Mouse (Mus musculus): ENCODE measurements around the gene Ankrd52. TPM values are rescaled to one million over a fixed set of nuclear protein-coding genes. Genes with fewer than 3 reads are reported as not detected.

The Ankrd52 gene
- polyA plus RNA-seq, 1 experiment: 17.1 TPM

- Histone ChIP-seq H3K4me3 (replicated peaks; ENCODE audit: control insufficient read depth, low read depth, low read length) (no peak overlapping the region), H3K4me1 (ENCODE audit: control insufficient read depth, insufficient read depth, low read length) (peaks cover 8% of the 10 kb centered on the region), H3K27ac (ENCODE audit: control insufficient read depth, insufficient read depth, low read depth, low read length, poor library complexity) (peak overlapping the region; percentile 81)
- no peak for TF ChIP-seq CTCF (IDR thresholded peaks at IDR 0.05; ENCODE audit: control insufficient read depth, insufficient read depth, low read length)
- no peak; the same call in 1 of the 2 replicates for TF ChIP-seq POLR2A (IDR thresholded peaks at IDR 0.05; ENCODE audit: borderline replicate concordance, control insufficient read depth, low read depth, low read length)
- 34% methylated on average over 10 of the region's 10 CpGs for WGBS
Measured at GRCm38 (mm10) chr10:128438675-128439279, 61.9 kb downstream of the Ankrd52 start.

GRCm38 (mm10) chr10:128440407-128440806 is 63.5 kb downstream of the Ankrd52 start:
- WGBS: 54% methylated on average over 10 of the region's 10 CpGs
- H3K4me1 ChIP-seq (ENCODE audit: control insufficient read depth, insufficient read depth, low read length): peaks cover 6% of the 10 kb centered on the region
- no peak overlapping the region for H3K4me3 ChIP-seq (replicated peaks; ENCODE audit: control insufficient read depth, low read depth, low read length)
- no peak overlapping the region for H3K27ac ChIP-seq (ENCODE audit: control insufficient read depth, insufficient read depth, low read depth, low read length, poor library complexity)
- TF ChIP-seq CTCF (IDR thresholded peaks at IDR 0.05; ENCODE audit: control insufficient read depth, insufficient read depth, low read length) (peak; percentile 40; the same call in 1 of the 2 replicates), POLR2A (IDR thresholded peaks at IDR 0.05; ENCODE audit: borderline replicate concordance, control insufficient read depth, low read depth, low read length) (no peak)

DNA sequence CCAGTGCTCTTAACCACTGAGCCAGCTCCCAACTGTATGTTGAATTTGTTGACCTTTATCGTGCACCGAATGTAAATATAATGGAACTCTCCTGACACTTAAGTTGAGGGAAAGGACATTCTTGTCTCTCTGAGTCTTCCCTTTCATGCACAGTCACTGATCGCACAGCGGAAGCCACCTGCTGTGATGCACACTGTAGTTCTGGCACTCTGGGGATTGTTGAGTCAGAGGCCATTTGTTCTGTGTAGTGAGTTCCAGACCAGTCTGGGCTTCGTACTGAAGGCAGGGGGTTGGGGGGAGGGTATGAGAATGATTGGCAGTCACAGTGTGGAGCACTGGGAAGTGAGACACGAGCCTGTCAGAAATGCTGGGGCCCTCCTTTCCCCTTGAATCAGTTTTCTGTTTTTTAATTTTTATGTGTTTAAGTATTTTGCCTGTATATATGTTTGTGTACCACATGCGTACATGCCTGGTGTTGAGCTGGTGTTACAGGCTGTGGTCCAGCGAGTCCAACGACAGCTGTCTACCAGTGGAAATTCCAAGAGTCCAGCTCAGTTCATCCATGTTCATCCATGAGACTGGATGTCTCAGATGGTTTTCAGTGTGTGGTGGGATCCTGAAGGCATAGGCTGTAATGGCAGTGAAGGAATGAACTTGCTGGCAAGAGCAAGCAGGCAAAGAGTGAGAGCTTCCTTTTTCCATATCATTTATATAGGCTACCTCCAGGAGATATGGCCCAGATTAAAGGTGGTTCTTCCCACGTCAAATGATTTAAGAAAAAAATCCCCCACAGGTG is 64.6 kb downstream of the Ankrd52 start:
- TF ChIP-seq POLR2A (IDR thresholded peaks at IDR 0.05; ENCODE audit: borderline replicate concordance, control insufficient read depth, low read depth, low read length) (no peak), CTCF (IDR thresholded peaks at IDR 0.05; ENCODE audit: control insufficient read depth, insufficient read depth, low read length) (no peak)
- H3K27ac ChIP-seq (ENCODE audit: control insufficient read depth, insufficient read depth, low read depth, low read length, poor library complexity): no peak overlapping the region
- no peak overlapping the region for H3K4me3 ChIP-seq (replicated peaks; ENCODE audit: control insufficient read depth, low read depth, low read length)
- 88% methylated on average over 10 of the region's 10 CpGs for WGBS
- peaks cover 6% of the 10 kb centered on the region for H3K4me1 ChIP-seq (ENCODE audit: control insufficient read depth, insufficient read depth, low read length)

DNA sequence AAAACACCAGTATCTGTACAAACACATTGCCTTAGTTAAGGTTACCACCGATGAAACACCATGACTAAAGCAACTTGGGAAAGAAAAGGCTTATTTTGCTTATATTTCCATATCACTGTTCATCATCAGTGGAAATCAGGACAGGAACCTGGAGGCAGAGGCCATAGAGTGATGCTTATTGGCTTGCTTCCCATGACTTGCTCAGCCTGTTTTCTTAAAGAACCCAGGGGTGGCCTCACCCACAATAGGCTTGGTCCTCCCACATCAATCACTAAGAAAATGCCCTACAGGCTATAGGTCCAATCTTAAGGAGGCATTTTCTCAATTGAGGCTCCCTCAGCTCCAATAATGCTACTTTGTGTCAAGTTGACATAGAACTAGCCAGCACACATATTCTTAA is 65.8 kb downstream of the Ankrd52 start:
- 76% methylated on average over 1 of the region's 1 CpGs for WGBS

DNA sequence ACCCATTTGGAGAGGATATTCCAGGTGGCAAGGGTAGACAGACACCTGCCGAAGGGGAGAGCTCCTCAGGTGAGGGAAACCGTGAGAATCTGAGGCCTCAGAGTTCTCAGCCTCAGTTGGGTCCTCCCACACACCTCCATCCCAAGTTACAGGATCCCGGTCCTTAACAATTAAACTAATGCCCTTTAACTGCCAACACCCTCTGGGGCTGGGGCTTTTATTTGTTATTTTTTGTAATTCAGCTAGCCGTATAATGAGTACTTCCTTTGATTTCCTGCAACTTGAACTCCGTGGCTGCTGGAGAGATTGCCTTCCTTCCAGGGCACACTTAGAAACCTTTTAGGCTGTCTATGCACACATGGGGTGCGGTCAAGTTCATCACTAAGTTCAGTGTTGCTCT is 67.4 kb downstream of the Ankrd52 start:
- TF ChIP-seq POLR2A (IDR thresholded peaks at IDR 0.05; ENCODE audit: borderline replicate concordance, control insufficient read depth, low read depth, low read length) (no peak), CTCF (IDR thresholded peaks at IDR 0.05; ENCODE audit: control insufficient read depth, insufficient read depth, low read length) (no peak)
- WGBS: 55% methylated on average over 6 of the region's 6 CpGs
- H3K4me1 ChIP-seq (ENCODE audit: control insufficient read depth, insufficient read depth, low read length): no peaks in the 10 kb centered on the region; the same call in 1 of the 2 replicates
- no peak overlapping the region for H3K4me3 ChIP-seq (replicated peaks; ENCODE audit: control insufficient read depth, low read depth, low read length)
- H3K27ac ChIP-seq (ENCODE audit: control insufficient read depth, insufficient read depth, low read depth, low read length, poor library complexity): no peak overlapping the region

More for the DNA sequence above, 65.8 kb downstream of the Ankrd52 start:
- Histone ChIP-seq H3K4me1 (ENCODE audit: control insufficient read depth, insufficient read depth, low read length) (peaks cover 4% of the 10 kb centered on the region), H3K27ac (ENCODE audit: control insufficient read depth, insufficient read depth, low read depth, low read length, poor library complexity) (no peak overlapping the region), H3K4me3 (replicated peaks; ENCODE audit: control insufficient read depth, low read depth, low read length) (no peak overlapping the region)
- no peak for TF ChIP-seq POLR2A (IDR thresholded peaks at IDR 0.05; ENCODE audit: borderline replicate concordance, control insufficient read depth, low read depth, low read length)
- no peak for TF ChIP-seq CTCF (IDR thresholded peaks at IDR 0.05; ENCODE audit: control insufficient read depth, insufficient read depth, low read length)

DNA sequence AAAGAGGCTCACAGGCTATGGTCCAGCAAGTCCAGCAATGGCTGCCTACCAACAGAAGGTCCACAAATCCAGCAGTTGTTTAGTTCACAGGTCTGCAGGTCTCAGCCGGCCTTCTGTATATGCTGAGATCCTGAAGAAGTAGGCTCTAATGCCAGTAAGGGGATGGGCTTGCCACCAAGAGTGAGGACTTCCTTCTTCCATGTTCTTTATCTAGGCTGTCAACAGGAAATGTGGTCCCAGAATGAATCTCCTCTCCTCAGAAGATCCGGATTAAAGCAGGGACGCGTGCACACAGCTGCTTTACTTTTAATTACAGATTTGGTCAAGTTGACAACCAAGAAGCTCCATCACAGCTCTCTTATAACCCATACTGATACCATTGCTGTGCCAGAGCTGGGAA is 68.5 kb downstream of the Ankrd52 start:
- H3K27ac ChIP-seq (ENCODE audit: control insufficient read depth, insufficient read depth, low read depth, low read length, poor library complexity): no peak overlapping the region
- H3K4me3 ChIP-seq (replicated peaks; ENCODE audit: control insufficient read depth, low read depth, low read length): no peak overlapping the region
- 22% methylated on average over 4 of the region's 4 CpGs for WGBS
- no peak for TF ChIP-seq POLR2A (IDR thresholded peaks at IDR 0.05; ENCODE audit: borderline replicate concordance, control insufficient read depth, low read depth, low read length)
- TF ChIP-seq CTCF (IDR thresholded peaks at IDR 0.05; ENCODE audit: control insufficient read depth, insufficient read depth, low read length): no peak
- no peaks in the 10 kb centered on the region for H3K4me1 ChIP-seq (ENCODE audit: control insufficient read depth, insufficient read depth, low read length)

DNA sequence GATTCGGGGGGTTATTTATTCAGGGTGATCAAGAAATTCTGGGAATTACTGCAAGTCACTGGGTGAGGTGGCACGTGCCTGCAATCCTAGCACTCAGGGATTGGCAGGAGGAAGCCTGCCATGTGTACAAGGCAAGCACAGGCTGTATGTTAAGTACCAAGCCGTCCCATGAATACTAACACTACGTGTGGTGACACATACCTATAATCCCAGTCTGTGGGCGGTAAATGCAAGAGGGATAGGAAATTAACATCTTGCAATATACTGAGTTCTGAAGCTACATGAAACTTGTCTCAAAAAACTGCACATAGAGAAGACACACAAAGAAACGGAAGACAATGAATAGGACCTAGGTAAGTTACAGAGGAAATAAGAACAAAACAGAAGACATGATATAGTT is 74.1 kb downstream of the Ankrd52 start:
- peaks cover 2% of the 10 kb centered on the region; the same call in 1 of the 2 replicates for H3K4me1 ChIP-seq (ENCODE audit: control insufficient read depth, insufficient read depth, low read length)
- H3K27ac ChIP-seq (ENCODE audit: control insufficient read depth, insufficient read depth, low read depth, low read length, poor library complexity): no peak overlapping the region
- no peak for TF ChIP-seq POLR2A (IDR thresholded peaks at IDR 0.05; ENCODE audit: borderline replicate concordance, control insufficient read depth, low read depth, low read length)
- TF ChIP-seq CTCF (IDR thresholded peaks at IDR 0.05; ENCODE audit: control insufficient read depth, insufficient read depth, low read length): no peak
- WGBS: 79% methylated on average over 6 of the region's 6 CpGs
- no peak overlapping the region for H3K4me3 ChIP-seq (replicated peaks; ENCODE audit: control insufficient read depth, low read depth, low read length)

DNA sequence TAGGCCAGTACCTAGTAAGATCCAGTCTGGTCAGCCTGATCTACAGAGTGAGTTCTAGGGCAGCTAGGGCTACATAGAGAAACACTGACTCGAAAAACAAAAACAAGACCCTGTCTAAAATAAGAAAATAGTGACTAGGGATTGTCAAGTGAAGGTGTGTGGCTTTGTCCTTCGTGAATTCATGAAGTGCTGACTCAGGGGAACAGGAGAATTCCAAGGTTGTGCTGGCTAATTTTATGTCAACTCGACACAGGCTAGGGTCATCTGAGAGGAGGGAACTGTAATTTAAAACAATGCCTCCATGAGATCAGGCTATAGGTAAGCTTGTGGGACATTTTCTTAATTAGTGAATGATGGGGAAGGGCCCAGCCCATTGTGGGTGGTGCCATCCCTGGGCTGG is 77.6 kb downstream of the Ankrd52 start:
- 84% methylated on average over 3 of the region's 3 CpGs for WGBS

More for the DNA sequence above, 77.6 kb downstream of the Ankrd52 start:
- peaks cover 2% of the 10 kb centered on the region; the same call in 1 of the 2 replicates for H3K4me1 ChIP-seq (ENCODE audit: control insufficient read depth, insufficient read depth, low read length)
- TF ChIP-seq CTCF (IDR thresholded peaks at IDR 0.05; ENCODE audit: control insufficient read depth, insufficient read depth, low read length) (no peak), POLR2A (IDR thresholded peaks at IDR 0.05; ENCODE audit: borderline replicate concordance, control insufficient read depth, low read depth, low read length) (no peak)
- no peak overlapping the region for H3K4me3 ChIP-seq (replicated peaks; ENCODE audit: control insufficient read depth, low read depth, low read length)
- no peak overlapping the region for H3K27ac ChIP-seq (ENCODE audit: control insufficient read depth, insufficient read depth, low read depth, low read length, poor library complexity)
